Mouse (Mus musculus) cerebellum, adult 18-20 months (tissue): ENCODE data around the gene Acaca.
A peak's percentile ranks its signal among the peaks of the same experiment; 100 is the strongest.
"Not testable (repeated sequence)": the region's sequence is repeated elsewhere in the genome, so short reads cannot be mapped to it uniquely, and the experiment has no call there.

Experiments
- DNase-seq, 2 experiments: peaks; one replicate each; pipeline ENCODE4 v3.0.0; 2021

Gene Acaca

GRCm38 (mm10) chr11:84251170-84251569 lies 121.7 kb downstream of the Acaca start:
- DNase-seq: no peak

GRCm38 (mm10) chr11:84252425-84252824 lies 123.0 kb downstream of the Acaca start:
- DNase-seq: no peak

- DNase-seq: no peak
Measured at GRCm38 (mm10) chr11:84255879-84256278, 126.4 kb downstream of the Acaca start.

- DNase-seq: no peak
Measured at GRCm38 (mm10) chr11:84258053-84258710, 128.7 kb downstream of the Acaca start.

GRCm38 (mm10) chr11:84264490-84264889 lies 135.0 kb downstream of the Acaca start:
- peak in 1 of 2 experiments; percentile 10 for DNase-seq

- DNase-seq: no peak
Measured at GRCm38 (mm10) chr11:84268068-84268467, 138.6 kb downstream of the Acaca start.

- no peak for DNase-seq
Measured at GRCm38 (mm10) chr11:84270511-84270910, 141.0 kb downstream of the Acaca start.

- no peak for DNase-seq
Measured at GRCm38 (mm10) chr11:84271948-84272347, 142.5 kb downstream of the Acaca start.

GRCm38 (mm10) chr11:84272574-84272973 lies 143.1 kb downstream of the Acaca start:
- DNase-seq: no peak

- no peak for DNase-seq
Measured at GRCm38 (mm10) chr11:84276979-84277378, 147.5 kb downstream of the Acaca start.

GRCm38 (mm10) chr11:84281280-84281679 lies 151.8 kb downstream of the Acaca start:
- DNase-seq: no peak

GRCm38 (mm10) chr11:84282944-84283703 lies 153.7 kb downstream of the Acaca start:
- DNase-seq: no peak

- DNase-seq: no peak
Measured at GRCm38 (mm10) chr11:84290781-84291180, 161.3 kb downstream of the Acaca start.

- DNase-seq: no peak
Measured at GRCm38 (mm10) chr11:84292532-84292931, 163.1 kb downstream of the Acaca start.

GRCm38 (mm10) chr11:84293288-84293687 lies 163.8 kb downstream of the Acaca start:
- no peak for DNase-seq

- DNase-seq: no peak
Measured at GRCm38 (mm10) chr11:84296337-84296736, 166.9 kb downstream of the Acaca start.

- DNase-seq: no peak
Measured at GRCm38 (mm10) chr11:84305474-84305873, 176.0 kb downstream of the Acaca start.

- DNase-seq: no peak
Measured at GRCm38 (mm10) chr11:84306158-84306742, 176.8 kb downstream of the Acaca start.

- no peak for DNase-seq
Measured at GRCm38 (mm10) chr11:84324032-84324752, 194.7 kb downstream of the Acaca start.

- DNase-seq: no peak
Measured at GRCm38 (mm10) chr11:84327086-84327485, 197.6 kb downstream of the Acaca start.

- no peak for DNase-seq
Measured at GRCm38 (mm10) chr11:84332384-84332783, 202.9 kb downstream of the Acaca start.

GRCm38 (mm10) chr11:84332860-84333259 lies 203.4 kb downstream of the Acaca start:
- no peak for DNase-seq

GRCm38 (mm10) chr11:84338273-84338672 lies 208.8 kb downstream of the Acaca start:
- not testable (repeated sequence) for DNase-seq
